Mouse (Mus musculus) adrenal gland, postnatal 25 days (tissue): Measurements from ENCODE around the gene Lix1. TPM values are rescaled to one million over a fixed set of nuclear protein-coding genes. Genes with fewer than 3 reads are reported as not detected.

Experiments
- DNase-seq: peaks from one replicate; pipeline ENCODE4 v3.0.0; 2021; ENCODE audit warnings: mixed read lengths
- long read RNA-seq: library from polyadenylated mRNA; stranded (forward); transcript quantifications from one replicate; pipeline ENCODE4 v2.0.0, GENCODE M21; 2021
- total RNA-seq: library from RNA; stranded (reverse); gene quantifications from 2 replicates; pipeline ENCODE4 v1.2.3, GENCODE M21; 2021

Gene Lix1
- total RNA-seq: 7.3 and 9.0 TPM in 2 replicates
- long read RNA-seq, transcript Lix1-202 (3 exons, 2,678 nt): major isoform, 5 of 8 reads
- long read RNA-seq, partial matches to known transcripts: 1 of 8 reads
- long read RNA-seq, other reads (novel, unspliced or antisense): 0 of 8 reads

GRCm38 (mm10) chr17:17402222-17403004 lies at the start of gene Lix1:
Gene Lix1, plus strand, starts transcription at chr17:17402672.
- peak; percentile 13 for DNase-seq

- DNase-seq: no peak
Observed at GRCm38 (mm10) chr17:17373550-17373917, 28.9 kb upstream of the Lix1 start.

- peak; percentile 87 for DNase-seq
Observed at GRCm38 (mm10) chr17:17373918-17374910, 28.3 kb upstream of the Lix1 start, which contains the start of gene Riok2. Gene Riok2, plus strand, starts transcription at chr17:17374309.

GRCm38 (mm10) chr17:17375581-17375980 lies 26.9 kb upstream of the Lix1 start:
- DNase-seq: no peak

- DNase-seq: no peak
Observed at GRCm38 (mm10) chr17:17383703-17384102, 18.8 kb upstream of the Lix1 start.

- no peak for DNase-seq
Observed at GRCm38 (mm10) chr17:17384502-17384901, 18.0 kb upstream of the Lix1 start.

GRCm38 (mm10) chr17:17386117-17386516 lies 16.4 kb upstream of the Lix1 start:
- no peak for DNase-seq

GRCm38 (mm10) chr17:17391823-17392222 lies 10.6 kb upstream of the Lix1 start:
- DNase-seq: no peak

GRCm38 (mm10) chr17:17392863-17393262 lies 9.6 kb upstream of the Lix1 start:
- DNase-seq: no peak

GRCm38 (mm10) chr17:17393300-17393699 lies 9.2 kb upstream of the Lix1 start:
- DNase-seq: no peak

GRCm38 (mm10) chr17:17394336-17394735 lies 8.1 kb upstream of the Lix1 start:
- DNase-seq: peak; percentile 77

- no peak for DNase-seq
Observed at GRCm38 (mm10) chr17:17396869-17397268, 5.6 kb upstream of the Lix1 start.

- DNase-seq: no peak
Observed at GRCm38 (mm10) chr17:17398664-17399063, 3.8 kb upstream of the Lix1 start.

- no peak for DNase-seq
Observed at GRCm38 (mm10) chr17:17403038-17403437, 566 bp downstream of the Lix1 start.

- no peak for DNase-seq
Observed at GRCm38 (mm10) chr17:17403578-17404112, 1.2 kb downstream of the Lix1 start.

GRCm38 (mm10) chr17:17404811-17405544 lies 2.5 kb downstream of the Lix1 start:
- no peak for DNase-seq

GRCm38 (mm10) chr17:17405606-17406005 lies 3.1 kb downstream of the Lix1 start:
- DNase-seq: no peak

GRCm38 (mm10) chr17:17408137-17408536 lies 5.7 kb downstream of the Lix1 start:
- no peak for DNase-seq

- DNase-seq: no peak
Observed at GRCm38 (mm10) chr17:17408720-17409478, 6.4 kb downstream of the Lix1 start.

- no peak for DNase-seq
Observed at GRCm38 (mm10) chr17:17409601-17410000, 7.1 kb downstream of the Lix1 start.

GRCm38 (mm10) chr17:17411443-17411842 lies 9.0 kb downstream of the Lix1 start:
- no peak for DNase-seq
